10 mouse cellular contexts compared by ENCODE assay signal in the genomic region with DNA sequence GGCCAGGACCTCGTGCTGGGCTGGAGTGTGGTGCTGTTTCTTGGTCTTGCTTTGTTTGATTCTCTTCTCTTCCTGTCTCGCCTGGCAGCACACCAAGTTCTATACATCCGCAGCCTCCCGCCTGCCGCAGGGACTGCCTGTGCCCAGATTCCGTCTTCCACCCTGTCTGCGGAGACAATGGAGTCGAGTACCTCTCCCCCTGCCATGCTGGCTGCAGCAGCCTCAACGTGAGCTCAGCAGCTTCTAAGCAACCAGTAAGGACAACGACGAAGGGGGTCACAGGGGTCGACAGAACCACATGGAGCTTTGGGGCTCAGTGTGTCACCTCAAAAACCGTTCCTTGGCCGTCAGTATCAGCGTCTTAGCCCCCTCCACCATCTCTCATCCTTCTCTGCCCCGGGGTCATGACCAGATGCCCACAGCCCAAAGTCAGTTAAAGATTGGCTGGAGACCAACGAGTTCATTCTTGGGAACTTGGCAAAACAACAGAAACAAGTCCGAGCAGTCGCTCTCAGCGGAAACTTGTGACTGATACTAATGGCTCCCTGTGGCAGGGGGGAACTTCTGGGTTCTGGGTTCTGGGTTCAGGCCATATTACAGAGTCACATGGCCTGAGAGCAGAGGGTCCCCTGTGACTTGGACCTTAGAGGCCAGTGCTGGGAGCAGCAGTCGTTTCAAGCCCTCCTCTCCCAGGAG. TPM values are rescaled to one million over a fixed set of nuclear protein-coding genes. Genes with fewer than 3 reads are reported as not detected.
DNase-seq lines count a peak whose midpoint lies in the region; ATAC-seq and TF ChIP-seq lines count a peak whose summit lies in the region.
"Had no signal": no experiment of that assay in that cellular context is flagged by ENCODE, and none has a peak within 500 bp of the region (broad histone marks: within the 10 kb centered on the region; RNA-seq: fewer than 3 reads in every experiment).

No protein-coding gene starts in this region.

- H3K4me3 ChIP-seq in intestine, postnatal 0 days (ENCODE audit: low read depth, low read length), result no peak overlapping the region
- no peak overlapping the region for H3K4me3 ChIP-seq in intestine, embryonic 16.5 days (ENCODE audit: low read length)
- H3K4me3 ChIP-seq in heart, embryonic 10.5 days, result no peak overlapping the region
- H3K4me3 ChIP-seq in lung, postnatal 0 days (ENCODE audit: low read depth, low read length), result no peak overlapping the region
- H3K4me3 ChIP-seq: midbrain, embryonic 10.5 days had no signal

- no peak overlapping the region for H3K27ac ChIP-seq in intestine, postnatal 0 days (ENCODE audit: low read depth, low read length)
- no peak overlapping the region for H3K27ac ChIP-seq in intestine, embryonic 16.5 days (ENCODE audit: low read length)
- peak overlapping the region; percentile 44; the same call in 1 of the 2 replicates for H3K27ac ChIP-seq in heart, embryonic 10.5 days
- H3K27ac ChIP-seq in lung, postnatal 0 days (ENCODE audit: low read length), result peak overlapping the region; percentile 75
- H3K27ac ChIP-seq: hindbrain, embryonic 14.5 days; midbrain, embryonic 10.5 days had no signal

- TF ChIP-seq CTCF in intestine, postnatal 0 days (IDR thresholded peaks at IDR 0.05; ENCODE audit: low read depth), result no peak
- TF ChIP-seq CTCF in lung, postnatal 0 days (IDR thresholded peaks at IDR 0.05), result no peak

- H3K9ac ChIP-seq in intestine, postnatal 0 days (ENCODE audit: low read depth, low read length), result no peak overlapping the region
- H3K9ac ChIP-seq in intestine, embryonic 16.5 days (ENCODE audit: low read depth, low read length), result no peak overlapping the region
- no peak overlapping the region for H3K9ac ChIP-seq in lung, postnatal 0 days (replicated peaks; ENCODE audit: low read depth)
- H3K9ac ChIP-seq: hindbrain, embryonic 14.5 days had no signal

- ATAC-seq in intestine, postnatal 0 days, result peak; percentile 16; the same call in 1 of the 2 replicates
- ATAC-seq in intestine, embryonic 16.5 days, result no peak
- ATAC-seq in lung, postnatal 0 days, result peak; percentile 86
- no peak for ATAC-seq in monocyte, adult 5-6 weeks (replicated peaks; ENCODE audit: insufficient number of reproducible peaks, low FRiP score, low TSS enrichment, poor library complexity, severe bottlenecking)

- H3K9me3 ChIP-seq in intestine, postnatal 0 days (ENCODE audit: control insufficient read depth), result no peaks in the 10 kb centered on the region
- no peaks in the 10 kb centered on the region for H3K9me3 ChIP-seq in intestine, embryonic 16.5 days (ENCODE audit: control insufficient read depth, low read length)
- H3K9me3 ChIP-seq in heart, embryonic 10.5 days, result no peaks in the 10 kb centered on the region
- no peaks in the 10 kb centered on the region for H3K9me3 ChIP-seq in lung, postnatal 0 days (ENCODE audit: low read length)
- H3K9me3 ChIP-seq: midbrain, embryonic 10.5 days had no signal

- peaks cover 31% of the 10 kb centered on the region; the same call in 1 of the 2 replicates for H3K36me3 ChIP-seq in intestine, postnatal 0 days (ENCODE audit: control insufficient read depth, insufficient read depth)
- H3K36me3 ChIP-seq in intestine, embryonic 16.5 days (ENCODE audit: control insufficient read depth, insufficient read depth, low read length), result no peaks in the 10 kb centered on the region
- no peaks in the 10 kb centered on the region for H3K36me3 ChIP-seq in heart, embryonic 10.5 days
- peaks cover 10% of the 10 kb centered on the region; the same call in 1 of the 2 replicates for H3K36me3 ChIP-seq in lung, postnatal 0 days (ENCODE audit: insufficient read depth, low read length)
- H3K36me3 ChIP-seq: midbrain, embryonic 10.5 days had no signal

- WGBS in intestine, postnatal 0 days, result 73% methylated on average over 21 of the region's 21 CpGs
- WGBS in intestine, embryonic 16.5 days, result 67% methylated on average over 21 of the region's 21 CpGs
- 82% methylated on average over 21 of the region's 21 CpGs for WGBS in heart, embryonic 10.5 days
- 30% methylated on average over 21 of the region's 21 CpGs for WGBS in lung, postnatal 0 days

- no peak overlapping the region for H3K4me2 ChIP-seq in intestine, postnatal 0 days (replicated peaks; ENCODE audit: low read depth)
- no peak overlapping the region for H3K4me2 ChIP-seq in intestine, embryonic 16.5 days (ENCODE audit: low read depth, low read length)
- no peak overlapping the region for H3K4me2 ChIP-seq in lung, postnatal 0 days (replicated peaks; ENCODE audit: low read depth, low read length)
- H3K4me2 ChIP-seq: hindbrain, embryonic 14.5 days had no signal

- DNase-seq in heart, embryonic 10.5 days (ENCODE audit: low spot score), result no peak
- DNase-seq in kidney, adult 18-20 months, result peak; percentile 55
- peak; percentile 84 for DNase-seq in lung, postnatal 0 days (ENCODE audit: low spot score)
- no peak for DNase-seq in embryo, embryonic 10.5 days (ENCODE audit: low spot score)
- DNase-seq: cerebellum, postnatal 36 days had no signal

- peak; percentile 94 for TF ChIP-seq EP300 in lung, postnatal 0 days (IDR thresholded peaks at IDR 0.05)

- H3K27me3 ChIP-seq in intestine, postnatal 0 days (replicated peaks; ENCODE audit: control insufficient read depth, insufficient read depth, low read length), result no peaks in the 10 kb centered on the region
- no peaks in the 10 kb centered on the region for H3K27me3 ChIP-seq in intestine, embryonic 16.5 days (replicated peaks; ENCODE audit: control insufficient read depth, insufficient read depth, low read length)
- H3K27me3 ChIP-seq in heart, embryonic 10.5 days (ENCODE audit: insufficient read depth, poor library complexity, severe bottlenecking), result no peaks in the 10 kb centered on the region; the same call in 1 of the 2 replicates
- H3K27me3 ChIP-seq in lung, postnatal 0 days (replicated peaks; ENCODE audit: insufficient read depth, low read length), result no peaks in the 10 kb centered on the region

- H3K4me1 ChIP-seq in intestine, postnatal 0 days (replicated peaks; ENCODE audit: control insufficient read depth, insufficient read depth, low read length), result no peaks in the 10 kb centered on the region
- H3K4me1 ChIP-seq in intestine, embryonic 16.5 days (ENCODE audit: control insufficient read depth, insufficient read depth, low read length), result peaks cover 2% of the 10 kb centered on the region; the same call in 1 of the 2 replicates
- no peaks in the 10 kb centered on the region for H3K4me1 ChIP-seq in heart, embryonic 10.5 days
- H3K4me1 ChIP-seq in lung, postnatal 0 days (ENCODE audit: insufficient read depth, low read depth, low read length), result 0 out of 2 replicates have a peak, but pooled peaks cover 5% of the 10 kb centered on the region
- H3K4me1 ChIP-seq: midbrain, embryonic 10.5 days had no signal

RNA-seq across cellular contexts. Expression of gene Rab6b, which starts 34.6 kb away (rescaled TPM):
- polyA plus RNA-seq in intestine, postnatal 0 days (2015; fragmentation: Nextera tagmentation; extraction: Ambion mirVana), result 3.7 and 4.3 TPM in 2 replicates
- polyA plus RNA-seq in intestine, embryonic 16.5 days (2015; fragmentation: Nextera tagmentation; extraction: Ambion mirVana), result 4.5 TPM in 2 replicates
- polyA plus RNA-seq in heart, embryonic 10.5 days (2016; fragmentation: Nextera tagmentation; extraction: Ambion mirVana), result 2.3 and 2.7 TPM in 2 replicates
- polyA plus RNA-seq in lung, postnatal 0 days (2015; fragmentation: Nextera tagmentation; extraction: Ambion mirVana), result 6.8 and 7.3 TPM in 2 replicates
- 0.48 to 6.9 TPM (median 4.3 TPM) in 3 replicates for total RNA-seq in monocyte, adult 5-6 weeks (2017)

Comparison
In these comparisons a context has a peak if more than half of its experiments do, and no peak if none do; other contexts are left out.
1. ATAC-seq: peak in intestine, postnatal 0 days (single experiment) and lung, postnatal 0 days (single experiment); none in intestine, embryonic 16.5 days (single experiment) and monocyte, adult 5-6 weeks (single experiment).
2. H3K27ac ChIP-seq: peak in heart, embryonic 10.5 days (single experiment) and lung, postnatal 0 days (single experiment); none in intestine, postnatal 0 days (single experiment) and intestine, embryonic 16.5 days (single experiment).
3. DNase-seq: peak in kidney, adult 18-20 months (single experiment) and lung, postnatal 0 days (single experiment); none in heart, embryonic 10.5 days (single experiment) and embryo, embryonic 10.5 days (single experiment).